Mouse (Mus musculus) adrenal gland, adult 2 months (tissue): Measurements from ENCODE around the gene Lrfn4. TPM values are rescaled to one million over a fixed set of nuclear protein-coding genes. Genes with fewer than 3 reads are reported as not detected.
A peak's percentile ranks its signal among the peaks of the same experiment; 100 is the strongest.
"Not testable (repeated sequence)": the region's sequence is repeated elsewhere in the genome, so short reads cannot be mapped to it uniquely, and the experiment has no call there.

Source experiments
- DNase-seq: peaks from one replicate; pipeline ENCODE4 v3.0.0; 2021
- polyA plus RNA-seq: library from polyadenylated mRNA; depleted of rRNA; stranded (reverse); fragments of >200 nt; gene quantifications from 2 replicates; pipeline ENCODE4 v1.2.3, GENCODE M21; 2012
- total RNA-seq, 2 experiments: library from RNA; stranded (reverse); gene quantifications; 2 replicates each; pipeline ENCODE4 v1.2.3; 2021

Gene Lrfn4
- total and polyA plus RNA-seq, 3 experiments, result 3.3 to 17.1 (median 6.7) TPM

- DNase-seq, result no peak
These were observed 3.1 kb downstream of the Lrfn4 start for GRCm38 (mm10) chr19:4612181-4612961.

GRCm38 (mm10) chr19:4610109-4610508 lies 5.4 kb downstream of the Lrfn4 start:
- no peak for DNase-seq

- DNase-seq, result no peak
These were observed 7.0 kb downstream of the Lrfn4 start for GRCm38 (mm10) chr19:4608511-4608910.

GRCm38 (mm10) chr19:4607406-4607805 lies 8.1 kb downstream of the Lrfn4 start:
- no peak for DNase-seq

GRCm38 (mm10) chr19:4605654-4606053 lies 9.8 kb downstream of the Lrfn4 start:
- DNase-seq, result no peak

GRCm38 (mm10) chr19:4603801-4604723 lies 11.4 kb downstream of the Lrfn4 start:
- peak; percentile 13 for DNase-seq

GRCm38 (mm10) chr19:4602459-4602858 lies 13.0 kb downstream of the Lrfn4 start:
- DNase-seq, result no peak

GRCm38 (mm10) chr19:4596071-4596470 lies 19.4 kb downstream of the Lrfn4 start:
- DNase-seq, result no peak

- peak; percentile 42 for DNase-seq
These were observed 21.5 kb downstream of the Lrfn4 start for GRCm38 (mm10) chr19:4593792-4594522.

GRCm38 (mm10) chr19:4590025-4590424 lies 25.4 kb downstream of the Lrfn4 start:
- DNase-seq, result no peak

- DNase-seq, result peak; percentile 35
These were observed 26.4 kb downstream of the Lrfn4 start for GRCm38 (mm10) chr19:4589081-4589480.

- no peak for DNase-seq
These were observed 27.0 kb downstream of the Lrfn4 start for GRCm38 (mm10) chr19:4588430-4588829.

- DNase-seq, result no peak
These were observed 28.0 kb downstream of the Lrfn4 start for GRCm38 (mm10) chr19:4587426-4587825.

- DNase-seq, result not testable (repeated sequence)
These were observed 28.7 kb downstream of the Lrfn4 start for GRCm38 (mm10) chr19:4586783-4587182.

GRCm38 (mm10) chr19:4583856-4584255 lies 31.6 kb downstream of the Lrfn4 start:
- no peak for DNase-seq

- DNase-seq, result no peak
These were observed 36.2 kb downstream of the Lrfn4 start for GRCm38 (mm10) chr19:4579296-4579695.

- DNase-seq, result peak; percentile 77
These were observed 36.7 kb downstream of the Lrfn4 start for GRCm38 (mm10) chr19:4578799-4579198.

- DNase-seq, result no peak
These were observed 42.2 kb downstream of the Lrfn4 start for GRCm38 (mm10) chr19:4573241-4573640.

- no peak for DNase-seq
These were observed 43.0 kb downstream of the Lrfn4 start for GRCm38 (mm10) chr19:4572467-4572866.

GRCm38 (mm10) chr19:4572061-4572460 lies 43.4 kb downstream of the Lrfn4 start:
- DNase-seq, result no peak

- no peak for DNase-seq
These were observed 43.8 kb downstream of the Lrfn4 start for GRCm38 (mm10) chr19:4571658-4572057.

GRCm38 (mm10) chr19:4570815-4571214 lies 44.7 kb downstream of the Lrfn4 start:
- DNase-seq, result no peak
